Mouse (Mus musculus) right cerebral cortex, adult 2 months (tissue): ENCODE measurements around the gene Gm266.

ENCODE experiments used
- DNase-seq, 2 experiments: peaks; one replicate each; pipeline ENCODE4 v3.0.0; 2021 to 2022; ENCODE audit warnings: low spot score in 2 of 2

Gm266 gene

GRCm38 (mm10) chr12:111503063-111503567, 17.5 kb upstream of the Gm266 start:
- no peak for DNase-seq

GRCm38 (mm10) chr12:111500725-111501124, 15.1 kb upstream of the Gm266 start:
- no peak for DNase-seq

- DNase-seq, result no peak
Observed at GRCm38 (mm10) chr12:111499617-111500016, 14.0 kb upstream of the Gm266 start.

GRCm38 (mm10) chr12:111497076-111497475, 11.5 kb upstream of the Gm266 start:
- DNase-seq, result no peak

GRCm38 (mm10) chr12:111494931-111495330, 9.3 kb upstream of the Gm266 start:
- no peak for DNase-seq

- no peak for DNase-seq
Observed at GRCm38 (mm10) chr12:111489261-111489865, 3.7 kb upstream of the Gm266 start.

- DNase-seq, result no peak
Observed at GRCm38 (mm10) chr12:111486455-111486854, 832 bp upstream of the Gm266 start.

- no peak for DNase-seq
Observed at GRCm38 (mm10) chr12:111485046-111485651, 474 bp downstream of the Gm266 start.

- DNase-seq, result peak in 1 of 2 experiments; percentile 9
Observed at GRCm38 (mm10) chr12:111479917-111480316, 5.7 kb downstream of the Gm266 start.

- no peak for DNase-seq
Observed at GRCm38 (mm10) chr12:111478924-111479323, 6.7 kb downstream of the Gm266 start.

GRCm38 (mm10) chr12:111474893-111475643, 10.6 kb downstream of the Gm266 start:
- peak in 1 of 2 experiments; percentile 21 for DNase-seq

- no peak for DNase-seq
Observed at GRCm38 (mm10) chr12:111474384-111474783, 11.2 kb downstream of the Gm266 start.

GRCm38 (mm10) chr12:111472886-111473285, 12.7 kb downstream of the Gm266 start:
- peak in 1 of 2 experiments; percentile 11 for DNase-seq

- no peak for DNase-seq
Observed at GRCm38 (mm10) chr12:111471721-111472120, 13.9 kb downstream of the Gm266 start.

- no peak for DNase-seq
Observed at GRCm38 (mm10) chr12:111471119-111471518, 14.5 kb downstream of the Gm266 start.

GRCm38 (mm10) chr12:111469507-111469906, 16.1 kb downstream of the Gm266 start:
- peak; percentile 72 to 73 for DNase-seq

- DNase-seq, result no peak
Observed at GRCm38 (mm10) chr12:111468206-111468605, 17.4 kb downstream of the Gm266 start.

- no peak for DNase-seq
Observed at GRCm38 (mm10) chr12:111466369-111466768, 19.3 kb downstream of the Gm266 start.

- no peak for DNase-seq
Observed at GRCm38 (mm10) chr12:111463570-111463969, 22.1 kb downstream of the Gm266 start.

- no peak for DNase-seq
Observed at GRCm38 (mm10) chr12:111457742-111458141, 27.9 kb downstream of the Gm266 start.

- DNase-seq, result no peak
Observed at GRCm38 (mm10) chr12:111455860-111456259, 29.8 kb downstream of the Gm266 start.

GRCm38 (mm10) chr12:111455311-111455846, 30.2 kb downstream of the Gm266 start:
- no peak for DNase-seq
